Mouse (Mus musculus) liver, embryonic 14.5 days (tissue): ENCODE data around the gene Washc3.

Source experiments
- CTCF ChIP-seq: IDR thresholded peaks from 2 replicates; pipeline ENCODE4 v1.5.1; 2016; ENCODE audit warnings: antibody characterized with exemption, low read depth, control low read depth
- EP300 ChIP-seq: IDR thresholded peaks from 2 replicates; pipeline ENCODE4 v1.6.1; 2016; ENCODE audit warnings: antibody characterized with exemption, low read depth

- TF ChIP-seq EP300, result no peak
- no peak for TF ChIP-seq CTCF
Measured at GRCm38 (mm10) chr10:88225421-88225820, 24.5 kb downstream of the Washc3 start.
